Mouse (Mus musculus) MEL (cell line): Measurements from ENCODE around the gene 3110082I17Rik.

Experiments used
- CTCF ChIP-seq, 3 experiments: IDR thresholded peaks in 2 of 3; conservative IDR thresholded peaks in 1 of 3; 2 replicates each; pipeline ENCODE4 v1.5.1; 2011 to 2012; ENCODE audit warnings: low read length in 3 of 3, low read depth in 2 of 3, mild to moderate bottlenecking in 2 of 3, improper control_type of control experiment in 1 of 3, inconsistent platforms in 1 of 3, mixed read lengths in 1 of 3, moderate library complexity in 1 of 3; ENCODE audit not compliant: control insufficient read depth in 1 of 3, insufficient read depth in 1 of 3, poor library complexity in 1 of 3, severe bottlenecking in 1 of 3
- EP300 ChIP-seq, 2 experiments: IDR thresholded peaks; 2 replicates each; pipeline ENCODE4 v1.6.1; 2011; ENCODE audit warnings: improper control_type of control experiment in 2 of 2, low read length in 2 of 2, low read depth in 1 of 2, mild to moderate bottlenecking in 1 of 2
- GATA1 ChIP-seq: IDR thresholded peaks from 2 replicates; pipeline ENCODE4 v1.6.1; 2011; ENCODE audit warnings: low read depth, low read length, improper control_type of control experiment

DNA sequence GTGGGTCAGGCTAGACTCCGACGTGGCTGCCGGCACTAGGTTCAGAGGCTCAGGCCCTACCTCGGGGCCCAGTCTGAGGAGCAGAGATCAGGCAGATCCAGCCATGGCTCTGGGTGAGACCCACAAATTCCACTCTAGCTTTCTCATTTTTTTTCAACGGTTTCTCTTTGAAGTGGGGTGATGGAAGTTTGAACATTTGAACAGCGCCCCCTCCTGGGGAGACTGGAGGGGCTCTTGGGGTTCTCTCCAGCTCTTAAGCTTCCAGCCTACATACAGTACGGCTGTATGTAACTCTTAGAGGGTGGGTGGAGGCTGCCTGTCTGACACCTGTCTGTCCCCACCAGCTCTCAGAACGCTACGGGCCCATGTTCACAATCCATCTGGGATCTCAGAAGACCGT, 106.8 kb downstream of the 3110082I17Rik start:
- peak; percentile 64 to 86 (median 76) for TF ChIP-seq CTCF (IDR thresholded peaks at IDR 0.05 in 2 of 3, conservative IDR thresholded peaks at IDR 0.05 in 1 of 3; ENCODE audit: control insufficient read depth in 1 of 3, insufficient read depth in 1 of 3, low read depth in 2 of 3, low read length in 3 of 3, poor library complexity in 1 of 3, severe bottlenecking in 1 of 3)
- TF ChIP-seq EP300 (IDR thresholded peaks at IDR 0.05; ENCODE audit: low read depth in 1 of 2, low read length in 2 of 2): no peak
- TF ChIP-seq GATA1: no peak
